Mouse (Mus musculus) thymus, postnatal 10 days (tissue): ENCODE results near the gene Cmya5.

Experiments used
- DNase-seq, 2 experiments: peaks; one replicate each; pipeline ENCODE4 v3.0.0; 2021; ENCODE audit warnings: low spot score in 2 of 2

Cmya5 gene

GRCm38 (mm10) chr13:93062860-93063636 is 81.5 kb downstream of the Cmya5 start:
- no peak for DNase-seq

GRCm38 (mm10) chr13:93061311-93061710 is 83.2 kb downstream of the Cmya5 start:
- DNase-seq, result no peak

DNA sequence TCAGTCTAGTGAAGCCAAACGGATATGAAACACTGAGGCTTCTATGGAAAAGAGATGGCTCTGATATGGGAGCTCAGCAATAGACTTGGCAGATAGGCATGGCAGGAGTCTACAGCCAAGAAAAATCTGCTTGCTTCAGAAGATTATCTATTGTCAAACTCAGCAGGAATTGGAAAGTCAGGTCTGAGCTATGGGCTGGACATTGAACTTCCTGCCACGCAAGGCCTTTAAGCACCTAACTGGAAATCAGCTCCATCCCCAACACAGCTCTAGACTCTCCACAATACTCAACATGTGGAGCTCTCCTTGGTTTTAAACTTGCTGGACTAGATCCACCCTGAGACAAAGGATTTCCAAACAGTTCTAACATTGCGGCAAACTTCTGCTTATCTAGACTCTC is 84.1 kb downstream of the Cmya5 start:
- no peak for DNase-seq

GRCm38 (mm10) chr13:93058551-93059011 is 85.9 kb downstream of the Cmya5 start:
- no peak for DNase-seq

DNA sequence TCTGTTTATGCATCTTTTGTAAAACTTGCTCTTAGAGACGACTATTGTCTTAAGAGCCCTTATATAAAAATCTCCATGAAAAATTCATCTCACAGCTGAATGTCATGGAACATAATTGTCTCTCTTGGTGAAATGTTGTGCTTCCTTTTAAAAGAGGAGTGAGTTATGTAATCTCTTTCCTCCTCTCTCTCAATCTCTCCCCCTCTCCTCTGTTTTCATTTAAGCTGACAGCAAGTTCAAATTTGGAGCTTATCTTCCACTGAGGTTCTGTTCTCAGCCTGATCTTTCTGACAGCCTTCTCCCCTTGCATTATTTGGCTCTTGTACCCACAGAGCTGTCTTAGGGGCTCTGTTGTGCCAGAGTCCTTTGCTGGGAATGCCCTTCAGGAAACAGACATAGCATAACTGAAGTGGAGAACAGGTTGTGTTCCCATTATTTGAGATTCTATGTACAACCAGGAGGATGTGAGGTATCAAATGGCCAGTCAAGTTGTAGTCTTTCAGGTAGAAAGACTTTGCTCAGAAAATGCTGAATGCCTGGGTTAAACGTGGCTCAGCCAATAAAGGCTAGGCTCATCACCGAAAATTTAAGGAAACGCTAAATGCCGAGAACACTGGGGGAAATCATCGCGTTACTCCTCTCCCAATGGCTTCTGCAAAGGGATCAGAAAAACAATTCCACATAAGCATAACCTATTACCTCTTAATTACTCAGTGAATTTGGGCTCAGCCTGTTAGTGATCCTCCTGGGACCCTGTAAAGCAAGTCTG is 86.8 kb downstream of the Cmya5 start:
- no peak for DNase-seq

DNA sequence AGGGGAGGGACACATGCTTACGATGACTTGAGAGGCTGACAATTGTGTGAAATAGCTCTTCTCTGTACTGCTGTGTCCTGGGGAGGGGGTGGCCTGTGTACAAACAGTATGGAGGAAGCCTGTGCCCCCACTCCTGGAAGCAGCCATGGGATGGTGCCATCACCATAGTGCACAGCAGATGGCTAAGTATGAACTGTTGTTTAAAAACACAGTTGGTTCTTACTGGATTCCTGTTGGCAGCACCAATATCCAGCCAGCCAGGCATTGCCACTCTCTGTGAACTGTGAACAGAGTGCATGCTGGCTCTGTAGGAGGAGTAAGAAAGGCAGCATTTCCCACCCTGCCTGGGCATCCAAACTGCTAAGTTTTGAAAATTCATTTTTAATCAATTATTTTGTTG is 88.4 kb downstream of the Cmya5 start:
- no peak for DNase-seq

DNA sequence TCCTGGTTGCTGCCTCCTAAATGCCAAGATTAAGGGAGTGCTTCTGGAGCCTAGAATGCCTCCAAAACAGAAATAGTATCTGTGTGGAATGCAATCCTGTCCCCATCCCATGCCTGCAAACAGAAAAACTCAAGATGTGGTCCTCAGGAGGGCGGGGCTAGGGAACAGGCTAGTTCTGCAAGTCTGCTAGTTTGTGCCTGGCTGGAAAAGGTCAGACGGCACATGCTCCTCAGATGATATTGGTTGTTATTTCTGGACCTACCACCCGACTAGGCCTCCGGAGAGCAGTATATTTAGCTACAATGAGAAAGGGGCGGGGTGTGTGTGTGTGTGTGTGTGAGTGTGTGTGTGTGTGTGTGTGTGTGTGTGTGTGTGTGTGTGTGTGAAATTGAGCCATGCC is 93.0 kb downstream of the Cmya5 start:
- DNase-seq, result no peak

DNA sequence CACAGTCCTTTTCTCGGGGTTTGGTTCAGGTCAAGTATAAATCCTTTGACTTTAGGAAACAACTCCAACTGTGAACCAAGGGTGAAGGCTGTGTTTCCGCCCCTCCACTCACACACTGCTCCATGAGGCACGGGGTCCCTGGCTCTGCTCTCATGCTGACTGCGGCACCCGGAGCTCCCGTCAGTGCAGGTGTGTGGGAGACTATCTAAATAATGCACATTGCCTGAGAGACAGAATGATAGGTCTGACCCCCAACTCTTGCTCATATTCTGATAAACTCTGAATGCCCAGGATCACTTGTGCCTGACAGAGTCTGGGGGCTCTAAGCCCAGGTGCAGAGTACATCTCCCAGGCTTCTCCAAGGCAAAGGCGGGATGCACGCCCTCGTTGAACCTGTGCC is 103.5 kb downstream of the Cmya5 start:
- DNase-seq, result no peak

DNA sequence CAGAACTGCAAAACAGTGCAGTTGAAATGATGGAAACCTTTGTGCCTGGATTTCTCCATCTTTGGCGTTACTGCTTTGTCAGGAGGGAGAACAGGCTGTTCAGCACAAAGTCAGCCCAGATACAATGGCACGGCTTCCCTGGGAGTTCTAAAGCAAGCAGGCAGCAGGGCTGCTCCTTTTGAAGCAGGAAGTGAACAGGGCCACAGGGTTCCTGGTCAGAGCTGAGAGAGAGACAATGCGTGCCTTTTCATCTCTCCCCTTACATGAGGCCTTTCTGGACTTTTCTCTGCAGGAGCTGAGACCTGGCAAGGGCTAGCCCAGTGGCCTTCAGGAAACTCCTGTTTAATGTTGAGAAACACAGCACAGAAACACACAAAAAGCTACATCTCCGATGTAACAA is 108.3 kb downstream of the Cmya5 start:
- DNase-seq, result no peak

GRCm38 (mm10) chr13:93029337-93029736 is 115.2 kb downstream of the Cmya5 start:
- DNase-seq, result no peak

GRCm38 (mm10) chr13:93024837-93025236 is 119.7 kb downstream of the Cmya5 start:
- DNase-seq, result no peak

- DNase-seq, result no peak
Measured at GRCm38 (mm10) chr13:93022158-93022557, 122.4 kb downstream of the Cmya5 start.

DNA sequence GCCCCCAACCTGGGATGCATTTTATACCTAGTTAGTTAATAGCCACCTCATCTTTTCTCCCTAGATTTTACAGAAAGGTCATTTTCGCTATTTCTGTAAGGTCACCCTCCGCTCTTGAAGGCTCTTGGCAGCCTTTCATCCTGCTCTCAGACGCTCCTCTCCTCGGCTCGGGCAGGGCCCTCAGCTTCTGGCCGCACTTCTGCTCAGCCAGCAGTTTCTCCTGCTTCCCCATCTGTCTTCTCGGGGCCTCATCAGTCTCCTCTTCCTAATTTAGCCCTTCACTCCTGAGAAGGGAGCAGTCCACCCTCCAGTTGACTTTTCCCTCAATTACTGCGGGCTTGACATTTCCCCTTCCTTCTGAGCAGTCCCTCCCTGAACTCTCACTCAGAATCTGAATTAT is 131.6 kb downstream of the Cmya5 start:
- no peak for DNase-seq

DNA sequence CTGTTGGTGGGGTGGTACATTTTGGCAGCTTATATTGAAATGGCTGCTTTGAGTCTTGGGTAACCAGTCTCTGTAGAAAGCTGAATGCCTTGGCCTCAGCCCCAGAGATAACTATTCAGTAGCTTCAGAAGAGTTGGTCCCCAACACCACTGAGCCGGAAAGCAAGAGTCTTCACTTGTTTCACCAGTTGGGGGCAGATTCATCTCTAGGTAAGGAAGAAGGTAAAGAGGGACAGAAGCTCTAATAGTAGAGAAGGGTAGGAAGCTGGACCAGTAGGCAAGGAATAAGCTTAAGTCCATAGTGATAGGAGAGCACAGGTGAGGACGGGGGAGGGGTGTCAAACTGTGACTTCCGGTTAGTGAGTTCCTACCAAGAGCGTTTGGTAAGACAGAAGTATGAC is 133.2 kb downstream of the Cmya5 start:
- DNase-seq, result no peak

DNA sequence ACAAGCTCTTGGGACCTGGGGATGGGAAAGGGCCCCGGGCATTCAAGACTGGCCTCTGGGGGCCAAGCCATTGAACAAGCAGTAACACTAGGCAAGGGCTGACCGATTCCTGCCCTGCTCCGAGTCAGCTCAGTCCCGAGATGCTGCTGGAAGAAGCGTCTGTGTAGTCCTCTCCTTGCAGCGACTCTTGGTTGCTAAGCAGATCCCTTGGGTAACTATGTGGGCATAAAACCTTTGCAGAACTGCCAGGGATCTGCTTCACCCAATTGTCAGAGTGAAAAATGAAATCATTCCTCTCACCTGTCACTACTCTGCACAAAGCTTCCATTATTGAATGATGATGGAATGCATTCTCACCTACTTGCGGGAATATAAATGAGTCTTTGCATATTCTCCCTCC is 134.0 kb downstream of the Cmya5 start:
- no peak for DNase-seq

DNA sequence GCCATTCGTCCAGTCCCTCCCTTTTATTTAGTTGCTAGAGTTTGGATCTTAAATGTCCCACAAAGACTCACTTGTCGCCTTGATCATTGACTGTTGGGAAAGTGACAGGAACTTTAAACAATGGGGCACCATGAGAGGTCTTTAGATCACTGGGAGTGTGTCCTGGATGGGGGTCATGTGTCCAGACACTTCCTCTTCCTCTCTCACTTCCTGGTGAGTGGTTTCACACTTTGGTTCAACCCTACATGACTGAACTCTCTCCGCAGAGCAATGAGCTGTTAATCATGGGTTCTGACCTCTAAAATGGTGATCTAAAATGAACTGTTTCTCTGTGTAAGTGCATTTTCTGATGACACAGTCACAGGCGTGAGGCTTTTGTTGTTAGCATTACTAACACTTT is 137.4 kb downstream of the Cmya5 start:
- DNase-seq, result no peak

DNA sequence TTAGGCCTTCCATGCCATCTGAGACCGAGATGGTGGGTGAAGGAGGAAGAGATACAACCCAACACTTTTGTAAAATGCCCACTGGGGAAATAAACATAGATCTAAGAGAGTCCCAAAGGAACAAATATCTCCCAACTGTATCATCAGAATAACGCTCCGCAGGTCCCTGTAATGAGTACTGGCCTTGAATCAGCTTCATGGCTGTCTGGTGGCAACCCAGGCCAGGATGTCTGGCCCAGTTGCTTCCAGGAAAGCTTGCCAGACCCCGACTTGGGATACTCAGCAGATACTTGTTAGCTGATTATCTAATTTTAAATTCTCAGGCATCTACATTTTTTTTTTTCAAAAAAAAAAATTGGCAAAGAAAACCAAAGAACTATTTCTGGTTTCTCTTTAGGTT is 138.2 kb downstream of the Cmya5 start:
- DNase-seq, result no peak

DNA sequence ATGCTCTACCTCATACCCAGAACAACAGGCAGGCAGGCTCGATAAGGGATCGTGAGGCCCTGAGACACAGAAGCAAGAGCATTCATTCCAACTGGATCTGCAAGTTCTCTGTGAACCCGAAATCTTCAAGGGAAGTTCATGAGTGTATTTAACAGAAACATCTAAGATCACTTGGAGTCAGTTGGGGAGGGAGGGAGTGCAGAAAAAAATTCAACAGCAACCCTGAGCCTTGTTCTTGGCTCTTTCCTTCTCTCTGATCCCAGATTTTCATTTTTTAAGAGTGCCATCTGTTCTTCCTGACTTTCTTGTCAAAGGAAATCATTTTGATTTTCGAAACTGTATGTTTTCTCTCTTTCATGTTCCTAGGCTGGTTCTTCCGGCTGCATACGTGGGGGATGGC is 140.5 kb downstream of the Cmya5 start:
- DNase-seq, result no peak

- no peak for DNase-seq
Measured at GRCm38 (mm10) chr13:93002456-93002855, 142.1 kb downstream of the Cmya5 start.

DNA sequence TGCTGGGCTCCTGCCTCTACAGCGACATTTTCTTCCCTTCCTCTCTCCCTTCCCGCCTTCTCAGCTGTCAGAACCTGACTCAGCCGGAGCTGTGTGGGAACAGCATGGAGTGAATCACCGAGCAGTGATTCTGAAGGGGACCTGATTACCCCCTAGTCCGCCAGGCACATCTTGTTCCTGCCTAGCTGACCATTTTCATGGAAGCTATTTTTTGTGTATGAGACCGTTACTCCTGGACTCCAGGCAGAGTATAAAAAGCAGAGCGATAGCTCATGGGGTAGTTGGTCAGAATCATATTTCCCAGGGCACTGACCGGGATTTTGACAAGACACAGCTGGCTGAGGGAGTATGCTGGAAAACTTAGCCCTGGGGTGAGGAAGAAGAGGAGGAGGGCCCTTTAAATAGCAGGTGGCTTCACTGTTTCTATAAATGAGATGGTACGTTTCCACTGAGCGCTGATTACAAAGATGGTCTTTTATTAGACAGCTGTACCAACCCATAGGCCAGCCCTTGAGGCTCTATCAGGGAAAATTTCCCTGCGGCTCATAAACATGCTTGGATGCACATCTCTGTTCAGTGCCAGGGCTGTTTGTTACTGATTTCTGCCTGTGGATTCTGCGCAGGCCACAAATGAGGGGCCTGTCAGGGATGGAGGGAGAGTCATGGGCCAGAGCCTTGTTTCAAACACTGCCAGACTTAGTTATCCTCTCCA is 143.7 kb downstream of the Cmya5 start:
- no peak for DNase-seq

DNA sequence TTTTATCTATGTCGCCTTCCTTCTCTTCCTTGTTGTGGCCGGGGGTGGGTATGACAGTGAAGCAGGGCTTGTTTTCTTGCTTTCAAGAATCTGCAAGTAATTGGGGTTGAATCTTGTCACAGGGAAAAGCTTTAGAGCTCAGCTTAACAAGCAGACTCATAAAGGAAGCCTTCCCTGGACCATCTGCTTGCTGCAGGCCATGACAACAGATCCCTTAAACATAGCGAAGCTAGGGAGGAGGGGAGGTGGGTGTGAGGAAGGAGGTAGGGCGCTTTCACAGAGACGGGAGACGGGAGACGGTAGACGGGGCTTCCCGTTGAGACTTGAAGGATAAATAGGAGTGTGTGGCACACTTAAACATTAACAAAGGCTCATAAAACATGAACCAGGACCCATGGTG is 144.7 kb downstream of the Cmya5 start:
- DNase-seq, result no peak

DNA sequence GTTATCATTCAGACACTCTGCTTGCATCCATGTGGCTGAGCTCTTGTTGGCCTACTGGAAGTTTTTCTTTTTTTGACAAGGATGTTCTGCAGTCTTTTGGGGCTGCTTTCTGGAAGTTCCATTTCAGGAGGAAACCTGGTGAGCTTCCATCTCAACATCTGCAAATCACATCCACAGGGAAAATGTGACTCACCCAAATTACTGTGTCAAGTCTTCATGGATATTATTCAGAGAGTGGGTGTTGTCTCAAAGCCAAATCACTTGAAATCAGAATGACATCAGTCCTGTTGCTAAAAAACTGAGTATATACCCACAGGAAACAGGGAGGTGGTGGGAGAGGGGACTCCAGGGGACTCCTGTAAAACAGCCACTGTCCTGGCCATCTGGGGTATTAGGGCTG is 149.8 kb downstream of the Cmya5 start:
- no peak for DNase-seq

GRCm38 (mm10) chr13:92992823-92993222 is 151.7 kb downstream of the Cmya5 start:
- no peak for DNase-seq
